Mouse (Mus musculus): ENCODE data around the gene Masp1. TPM values are rescaled to one million over a fixed set of nuclear protein-coding genes. Genes with fewer than 3 reads are reported as not detected.

The Masp1 gene
- under 1 TPM in 1 of 2 experiments, not detected in 1; 0.15 TPM for total RNA-seq (2023)

DNA sequence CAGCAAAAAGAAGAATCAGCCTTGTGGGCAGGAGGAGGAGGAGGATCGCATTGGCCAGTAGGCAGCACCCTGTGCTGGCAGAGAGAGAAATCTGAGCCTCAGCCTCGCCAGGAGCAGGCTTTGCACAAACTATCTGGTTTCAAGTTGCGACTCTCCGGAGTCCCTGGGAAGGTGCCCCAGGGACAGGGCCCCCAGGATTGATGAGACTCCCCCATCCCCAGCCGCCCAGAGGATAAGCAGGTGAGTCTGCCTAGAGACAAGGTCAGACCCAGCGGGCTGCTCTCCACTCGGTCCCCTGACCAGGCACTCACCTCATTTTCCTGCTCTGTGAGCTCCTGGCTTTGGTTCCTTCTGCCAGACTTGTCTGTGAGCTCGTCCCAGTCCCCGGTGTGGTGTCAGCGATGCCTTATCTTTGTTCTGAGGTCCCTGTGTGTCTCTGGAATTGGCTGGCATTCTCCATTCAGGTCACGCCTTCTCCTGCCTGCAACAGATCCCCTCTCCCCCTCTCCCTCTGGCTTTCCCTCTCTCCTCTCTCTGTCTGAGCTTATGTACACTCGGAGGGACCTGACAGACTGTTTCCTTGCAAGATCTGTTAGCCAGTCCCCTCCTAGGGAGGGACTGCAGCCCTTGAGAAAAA lies at the start of gene Masp1, which contains the start of gene Rtp4:
Masp1 (minus strand) TSS at position 581 of the 637 bp plus-strand sequence.
Rtp4 (plus strand) TSS at position 57 of the 637 bp plus-strand sequence.

DNA sequence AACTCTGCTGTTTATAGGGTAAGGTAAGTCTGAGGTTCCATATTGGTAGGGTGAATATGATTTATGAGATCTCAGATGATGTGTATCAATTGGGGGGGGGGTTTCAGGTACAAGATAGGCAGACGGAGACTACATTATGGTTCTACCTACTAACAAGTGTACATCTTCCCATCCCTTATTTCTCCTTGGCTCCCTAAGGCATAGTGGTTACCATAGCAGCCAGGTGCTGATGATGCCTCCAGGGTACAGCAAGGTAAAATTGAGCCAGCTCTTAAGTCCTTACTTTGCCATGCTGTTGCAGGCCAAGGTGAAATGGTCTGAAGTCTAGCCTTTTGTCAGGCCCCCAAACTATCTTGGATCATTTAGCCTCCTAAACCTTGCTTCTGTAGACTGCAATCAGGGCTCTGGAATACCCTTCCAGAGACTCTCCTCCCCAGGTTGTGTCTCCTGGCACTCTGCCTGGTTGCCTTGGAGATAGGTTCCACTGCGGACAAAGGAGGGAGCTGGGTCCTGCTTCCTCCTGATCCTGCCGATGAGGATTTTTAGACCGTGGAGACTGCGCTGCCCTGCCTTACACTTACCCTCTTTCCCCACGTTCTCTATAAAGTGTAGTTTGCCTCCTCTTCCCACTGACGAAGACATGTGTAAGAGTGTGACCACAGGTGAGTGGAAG lies 91.8 kb downstream of the Masp1 start, which contains the start of gene Rtp1:
Rtp1 (plus strand) TSS at position 487 of the 673 bp plus-strand sequence.

Other genes with a start within 250 kb of the Masp1 start
- not detected for gene Rtp1, start 91.7 kb downstream of the Masp1 start, total RNA-seq (2023)
- gene Rtp4, start 524 bp downstream of the Masp1 start, total RNA-seq (2023): 10 to 100 TPM; 29.3 to 42.2 TPM

Measured in T-cell, adult 66 days (primary cell).